Mouse (Mus musculus) ES-Bruce4 (cell line): ENCODE measurements around the gene Klf4. TPM values are rescaled to one million over a fixed set of nuclear protein-coding genes. Genes with fewer than 3 reads are reported as not detected.

Experiments used
- H3K27ac ChIP-seq: 2 replicates; pipeline ENCODE4 v1.5.1; 2012; ENCODE audit warnings: low read length, inconsistent platforms; ENCODE audit not compliant: insufficient read depth
- H3K27me3 ChIP-seq: 2 replicates; pipeline ENCODE4 v1.6.1; 2012; ENCODE audit warnings: mild to moderate bottlenecking, low read length, inconsistent platforms; ENCODE audit not compliant: control insufficient read depth, poor library complexity, insufficient read depth, severe bottlenecking
- H3K36me3 ChIP-seq: 2 replicates; pipeline ENCODE4 v1.6.1; 2012; ENCODE audit warnings: inconsistent platforms, mild to moderate bottlenecking, low read length, moderate library complexity; ENCODE audit not compliant: control insufficient read depth, poor library complexity, insufficient read depth, severe bottlenecking
- H3K4me1 ChIP-seq: one replicate; pipeline ENCODE4 v1.8.1; 2011; ENCODE audit warnings: low read length; ENCODE audit not compliant: control insufficient read depth, insufficient read depth
- H3K4me3 ChIP-seq: 2 replicates; pipeline ENCODE4 v1.5.1; 2011; ENCODE audit warnings: low read depth, mild to moderate bottlenecking, low read length
- H3K9ac ChIP-seq: 2 replicates; pipeline ENCODE4 v1.6.1; 2012; ENCODE audit warnings: low read depth, mild to moderate bottlenecking, inconsistent platforms; ENCODE audit not compliant: poor library complexity, severe bottlenecking
- H3K9me3 ChIP-seq: replicated peaks from 2 replicates; pipeline ENCODE4 v1.6.1; 2012; ENCODE audit warnings: mild to moderate bottlenecking, low read length, inconsistent platforms; ENCODE audit not compliant: control insufficient read depth, poor library complexity, insufficient read depth, severe bottlenecking
- CTCF ChIP-seq: IDR thresholded peaks from one replicate; pipeline ENCODE4 v1.8.1; 2011; ENCODE audit warnings: low read depth, low read length
- EP300 ChIP-seq: IDR thresholded peaks from 2 replicates; pipeline ENCODE4 v1.6.1; 2011; ENCODE audit warnings: low read depth, low read length; ENCODE audit not compliant: insufficient read depth
- POLR2A ChIP-seq: IDR thresholded peaks from one replicate; pipeline ENCODE4 v1.8.1; 2011; ENCODE audit warnings: low read length; ENCODE audit not compliant: insufficient read depth
- polyA plus RNA-seq: library from polyadenylated mRNA; stranded (reverse); fragments of >200 nt; gene quantifications from 2 replicates; pipeline ENCODE4 v1.2.4, GENCODE M21; 2011; ENCODE audit warnings: low read depth; ENCODE audit not compliant: missing spikeins, insufficient read depth, insufficient read length

Klf4 gene
- polyA plus RNA-seq, 1 experiment = 59.2 TPM

- Histone ChIP-seq H3K9me3 (peaks cover 4% of the 10 kb centered on the region), H3K4me3 (no peak overlapping the region), H3K4me1 (peaks cover 2% of the 10 kb centered on the region), H3K9ac (no peak overlapping the region), H3K27me3 (peaks cover 1% of the 10 kb centered on the region; the same call in 1 of the 2 replicates), H3K27ac (no peak overlapping the region), H3K36me3 (no peaks in the 10 kb centered on the region)
- TF ChIP-seq POLR2A = no peak
- TF ChIP-seq EP300 = no peak
- TF ChIP-seq CTCF = no peak
These were observed 16.2 kb downstream of the Klf4 start for GRCm38 (mm10) chr4:55516048-55516447.

- Histone ChIP-seq H3K36me3 (no peaks in the 10 kb centered on the region), H3K9ac (peak overlapping the region; percentile 32), H3K27me3 (no peaks in the 10 kb centered on the region), H3K27ac (peak overlapping the region; percentile 72), H3K9me3 (peaks cover 4% of the 10 kb centered on the region), H3K4me3 (peak overlapping the region; percentile 89), H3K4me1 (peaks cover 2% of the 10 kb centered on the region)
- TF ChIP-seq EP300 (peak; percentile 35; the same call in 1 of the 2 replicates), POLR2A (no peak), CTCF (peak; percentile 68)
These were observed 17.5 kb downstream of the Klf4 start for GRCm38 (mm10) chr4:55514733-55515176.

- no peaks in the 10 kb centered on the region; the same call in 1 of the 2 replicates for H3K27me3 ChIP-seq
- no peak overlapping the region for H3K4me3 ChIP-seq
- no peak overlapping the region for H3K27ac ChIP-seq
- H3K36me3 ChIP-seq = no peaks in the 10 kb centered on the region
- H3K4me1 ChIP-seq = peaks cover 2% of the 10 kb centered on the region
- H3K9ac ChIP-seq = no peak overlapping the region
- H3K9me3 ChIP-seq = peaks cover 4% of the 10 kb centered on the region
- TF ChIP-seq POLR2A = no peak
- TF ChIP-seq CTCF = no peak
- TF ChIP-seq EP300 = no peak
These were observed 18.5 kb downstream of the Klf4 start for GRCm38 (mm10) chr4:55513615-55514279.

- H3K4me3 ChIP-seq = no peak overlapping the region
- H3K27ac ChIP-seq = no peak overlapping the region
- H3K27me3 ChIP-seq = no peaks in the 10 kb centered on the region; the same call in 1 of the 2 replicates
- H3K4me1 ChIP-seq = peaks cover 2% of the 10 kb centered on the region
- TF ChIP-seq POLR2A (no peak), EP300 (no peak), CTCF (no peak)
- H3K9me3 ChIP-seq = no peaks in the 10 kb centered on the region
- H3K36me3 ChIP-seq = no peaks in the 10 kb centered on the region
- H3K9ac ChIP-seq = no peak overlapping the region
These were observed 20.9 kb downstream of the Klf4 start for GRCm38 (mm10) chr4:55511389-55511788.

DNA sequence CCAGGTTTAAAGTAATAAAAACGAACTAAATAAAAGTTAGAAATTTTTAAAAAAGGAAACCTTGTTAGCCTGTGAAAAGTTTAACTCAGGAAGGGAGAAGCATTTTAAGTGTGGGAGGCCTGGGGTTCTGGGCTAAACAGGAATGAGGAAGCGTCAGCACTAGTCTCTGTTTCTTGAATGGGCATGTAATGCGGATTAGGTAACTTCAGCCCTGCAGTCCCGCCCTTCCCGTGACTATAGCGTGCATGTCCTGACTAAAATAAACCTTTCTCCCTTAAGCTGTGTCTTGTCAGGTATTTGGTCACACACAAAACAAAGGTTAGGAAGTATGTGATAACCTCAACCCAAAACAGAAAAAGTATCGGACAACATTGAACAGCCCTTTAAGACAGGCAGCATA is 23.6 kb downstream of the Klf4 start:
- no peak overlapping the region for H3K4me3 ChIP-seq
- TF ChIP-seq CTCF (no peak), POLR2A (no peak), EP300 (no peak)
- no peak overlapping the region for H3K27ac ChIP-seq

GRCm38 (mm10) chr4:55498621-55499020 is 33.6 kb downstream of the Klf4 start:
- Histone ChIP-seq H3K36me3 (no peaks in the 10 kb centered on the region), H3K9ac (no peak overlapping the region), H3K4me3 (no peak overlapping the region), H3K4me1 (peaks cover 2% of the 10 kb centered on the region), H3K27ac (no peak overlapping the region), H3K9me3 (no peaks in the 10 kb centered on the region), H3K27me3 (no peaks in the 10 kb centered on the region)
- no peak for TF ChIP-seq EP300

More for the DNA sequence above, 23.6 kb downstream of the Klf4 start:
- Histone ChIP-seq H3K36me3 (no peaks in the 10 kb centered on the region), H3K9me3 (no peaks in the 10 kb centered on the region), H3K9ac (no peak overlapping the region), H3K4me1 (peaks cover 2% of the 10 kb centered on the region), H3K27me3 (no peaks in the 10 kb centered on the region; the same call in 1 of the 2 replicates)
